Mouse (Mus musculus) G1E-ER4 (cell line): ENCODE measurements around the gene Ubxn10. TPM values are rescaled to one million over a fixed set of nuclear protein-coding genes. Genes with fewer than 3 reads are reported as not detected.

Source experiments
- GATA1 ChIP-seq: IDR thresholded peaks from one replicate; pipeline ENCODE4 v1.8.0; 2012; ENCODE audit warnings: low read length, inconsistent platforms
- polyA plus RNA-seq: library from polyadenylated mRNA; stranded (reverse); fragments of >175 nt; gene quantifications from 2 replicates; pipeline ENCODE4 v1.2.3, GENCODE M21; 2012

Ubxn10 gene
- polyA plus RNA-seq, 1 experiment, result not detected

DNA sequence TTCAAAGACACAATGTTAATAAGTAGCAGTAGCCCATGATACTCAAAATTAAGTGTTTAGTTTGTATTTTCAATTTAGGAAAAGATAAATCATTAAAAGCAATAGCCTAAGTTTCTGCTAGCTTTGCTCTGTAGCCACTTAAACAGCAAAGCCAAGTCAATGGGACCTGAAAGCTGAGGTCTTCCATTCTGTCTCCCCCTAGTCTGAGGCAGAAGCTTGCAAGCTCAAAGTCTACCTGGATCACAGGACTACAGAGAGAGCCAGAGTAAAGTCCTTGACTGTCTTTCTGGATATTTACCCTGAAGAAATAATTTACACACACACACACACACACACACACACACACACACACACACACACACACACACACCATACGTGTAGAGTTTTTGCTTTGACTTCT is 22.8 kb downstream of the Ubxn10 start:
- no peak for TF ChIP-seq GATA1

DNA sequence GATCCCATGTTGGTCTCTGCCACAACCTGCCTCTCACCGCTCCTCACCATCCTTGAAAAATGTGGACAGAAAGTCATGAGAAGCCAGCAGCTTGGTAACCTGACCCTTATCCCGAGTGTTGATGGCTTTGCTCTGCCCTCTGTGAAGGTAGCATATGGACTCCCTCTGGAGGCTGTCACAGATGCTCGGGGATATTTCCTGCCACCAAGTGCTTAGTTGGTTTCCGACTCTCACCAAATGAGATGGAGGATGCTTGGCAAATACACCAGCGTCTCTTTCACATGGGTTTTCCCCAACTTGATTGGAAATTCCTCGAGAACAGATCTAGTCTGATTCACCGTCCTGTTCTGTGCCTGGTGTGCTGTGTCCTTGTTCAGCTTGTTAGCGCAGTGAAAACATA is 24.3 kb downstream of the Ubxn10 start:
- TF ChIP-seq GATA1, result no peak

DNA sequence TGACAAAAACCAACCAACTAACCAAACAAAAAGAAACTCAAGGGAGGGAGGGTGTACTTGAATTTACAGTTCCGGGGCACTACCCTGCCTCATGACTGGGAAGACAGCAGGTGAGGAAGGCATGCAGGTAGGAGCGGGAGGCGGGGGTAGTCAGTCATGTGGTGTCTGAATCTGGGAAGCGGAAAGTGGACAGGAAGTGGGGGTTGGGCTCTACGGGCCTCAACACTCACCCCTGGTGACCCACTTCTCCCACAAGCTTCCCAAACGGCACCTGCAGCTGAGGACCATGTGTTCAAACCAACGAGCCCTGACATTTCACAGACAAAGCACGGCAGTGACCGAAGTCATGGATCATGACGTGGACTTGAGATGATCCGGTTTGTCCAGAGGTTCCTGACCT is 24.9 kb downstream of the Ubxn10 start:
- TF ChIP-seq GATA1, result no peak

DNA sequence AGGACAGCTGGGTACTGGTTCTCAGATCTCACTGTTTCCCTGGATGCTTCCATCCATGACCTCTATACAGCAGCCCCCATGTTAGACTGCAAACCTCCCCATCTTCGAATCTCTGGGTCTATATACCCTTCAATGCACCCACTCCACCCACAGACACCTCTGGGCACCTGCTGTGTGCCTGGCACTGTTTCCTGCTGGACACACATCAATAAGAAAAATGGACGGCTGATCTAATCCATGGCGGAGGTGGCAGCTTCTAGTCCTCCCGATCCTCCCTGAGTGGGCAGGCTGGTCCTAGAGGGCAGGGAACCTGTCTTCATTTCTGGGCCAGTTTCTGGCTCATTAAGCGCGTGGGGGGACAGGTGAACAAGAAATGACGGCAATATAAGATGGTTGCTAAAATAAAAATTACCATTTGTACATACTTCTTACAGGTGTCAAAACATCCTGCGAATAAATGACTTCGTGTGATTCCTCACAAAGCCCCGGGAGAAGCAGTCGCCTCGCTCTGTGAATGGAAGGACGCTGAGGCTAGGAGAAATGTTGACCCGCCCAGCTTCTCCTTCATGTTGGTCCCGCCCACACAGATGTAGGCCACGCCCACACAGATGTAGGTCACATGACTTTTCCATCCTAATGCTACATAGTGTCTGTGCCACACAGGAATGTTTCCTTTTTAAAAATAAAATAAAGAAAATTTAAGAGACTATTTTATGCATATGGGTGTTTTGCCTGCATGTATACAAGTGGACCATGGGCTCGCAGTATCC is 25.7 kb downstream of the Ubxn10 start:
- TF ChIP-seq GATA1, result no peak

DNA sequence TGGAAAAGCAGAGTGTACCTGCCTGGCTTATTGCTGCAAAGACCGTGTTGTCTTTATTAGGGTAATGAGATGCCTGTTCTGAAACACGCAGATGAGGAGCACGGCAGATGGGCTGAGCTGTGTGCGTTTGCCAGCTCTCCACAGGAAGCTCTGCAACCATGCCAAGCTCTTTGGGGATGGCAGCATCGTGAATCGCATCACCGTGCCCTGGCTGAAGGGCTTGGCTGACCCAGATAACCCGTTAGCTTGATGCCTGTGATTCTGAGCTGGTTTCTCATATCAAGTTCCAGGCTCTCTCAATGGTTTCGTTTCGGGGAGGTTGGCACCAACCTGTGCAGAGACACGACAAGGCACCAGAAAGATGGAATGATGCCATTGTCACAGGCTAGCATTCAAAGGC is 26.3 kb downstream of the Ubxn10 start:
- TF ChIP-seq GATA1, result no peak

DNA sequence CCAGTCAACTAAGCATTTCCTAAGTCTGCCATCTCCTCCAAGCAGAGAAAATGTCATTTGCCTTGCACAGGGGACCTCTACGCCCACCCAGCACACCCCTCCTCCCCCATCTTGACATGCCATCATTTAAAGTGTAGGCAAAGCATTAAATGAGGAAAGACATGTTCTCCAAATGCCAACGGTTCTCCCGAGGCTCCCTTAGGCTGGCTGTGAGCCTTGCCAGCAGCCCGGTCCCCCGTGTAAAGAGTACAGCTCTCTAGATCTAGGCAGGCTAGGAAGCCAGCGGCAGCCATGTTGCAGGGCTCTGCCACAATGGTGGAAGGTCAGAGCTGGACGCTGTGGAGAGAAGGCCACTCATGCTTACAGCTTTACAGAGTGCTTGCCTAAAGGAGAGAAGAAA is 27.0 kb downstream of the Ubxn10 start:
- TF ChIP-seq GATA1, result no peak

DNA sequence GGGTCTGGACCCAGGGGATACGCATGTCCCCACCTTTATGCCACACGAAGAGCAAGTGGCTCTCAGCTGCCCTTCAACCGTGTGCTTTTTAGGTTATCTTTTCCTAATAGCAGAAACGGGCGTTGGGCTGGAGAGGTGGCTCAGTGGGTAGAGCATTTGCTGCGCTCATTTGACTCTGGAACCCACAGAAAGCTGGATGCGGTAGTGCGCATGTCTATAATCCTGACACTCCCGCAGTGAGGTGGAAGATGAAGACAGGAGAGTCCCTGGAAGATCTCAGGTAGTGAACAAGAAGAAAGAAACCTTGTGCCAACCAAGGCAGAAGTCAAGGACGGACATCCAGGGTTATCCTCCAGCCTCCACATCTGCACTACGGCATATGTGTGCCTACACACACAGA is 27.7 kb downstream of the Ubxn10 start:
- no peak for TF ChIP-seq GATA1

DNA sequence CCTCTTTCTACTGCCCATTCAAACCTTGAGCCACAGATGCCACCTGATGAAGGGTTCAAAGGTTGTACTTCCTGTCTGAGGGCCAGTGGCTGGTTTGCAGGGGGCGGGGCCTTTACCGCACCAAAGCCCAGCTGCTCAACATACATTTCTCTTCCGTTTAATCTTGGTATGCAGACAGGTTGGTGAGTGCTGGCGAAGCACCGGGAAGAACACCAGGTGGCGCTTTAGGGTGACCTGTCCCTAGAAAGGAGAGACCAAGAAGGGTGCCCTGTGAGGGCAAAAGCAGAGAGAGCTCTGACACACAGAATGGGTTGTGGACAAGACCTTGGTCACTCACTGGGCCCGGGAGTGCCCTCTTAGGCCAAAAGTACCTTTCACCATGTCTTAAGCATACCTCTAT is 28.3 kb downstream of the Ubxn10 start:
- TF ChIP-seq GATA1, result no peak

DNA sequence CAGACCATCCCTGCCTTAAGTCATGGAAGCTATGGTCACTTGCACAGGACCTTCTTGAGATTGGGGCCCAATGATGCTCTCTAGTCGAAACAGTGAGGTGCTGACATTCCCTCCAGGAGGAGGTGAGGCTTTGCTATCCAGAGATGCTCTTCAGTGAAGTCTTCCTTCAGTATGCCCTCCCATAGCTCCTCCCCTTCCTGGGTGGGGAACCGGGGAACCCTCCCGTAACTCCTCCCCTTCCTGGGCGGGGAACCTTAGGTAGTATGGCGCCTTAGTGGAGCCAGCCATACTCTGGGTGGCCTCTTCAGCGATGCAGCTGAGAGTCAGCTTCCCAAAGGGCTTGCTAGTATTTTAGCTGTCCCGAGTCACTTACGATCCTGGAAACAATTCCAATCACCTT is 30.3 kb downstream of the Ubxn10 start:
- TF ChIP-seq GATA1, result no peak

DNA sequence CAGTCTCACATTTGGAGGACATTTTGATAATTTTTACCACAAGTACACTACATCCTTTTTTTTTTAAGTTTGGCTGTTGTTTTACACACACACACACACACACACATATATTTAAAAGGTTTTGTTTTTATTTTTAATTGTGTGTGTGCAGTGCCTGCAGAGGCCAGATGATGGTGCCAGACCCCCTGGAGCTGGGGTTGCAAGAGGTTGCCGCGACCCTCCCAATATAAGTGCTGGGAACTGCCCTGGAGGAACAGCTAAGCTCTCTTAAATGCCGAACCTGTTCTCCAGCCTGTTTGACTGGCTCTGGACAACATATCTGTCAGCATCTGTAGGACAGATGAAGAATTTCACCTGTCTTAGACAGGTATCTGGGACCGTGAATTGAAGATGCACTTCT is 32.8 kb downstream of the Ubxn10 start:
- TF ChIP-seq GATA1, result no peak

DNA sequence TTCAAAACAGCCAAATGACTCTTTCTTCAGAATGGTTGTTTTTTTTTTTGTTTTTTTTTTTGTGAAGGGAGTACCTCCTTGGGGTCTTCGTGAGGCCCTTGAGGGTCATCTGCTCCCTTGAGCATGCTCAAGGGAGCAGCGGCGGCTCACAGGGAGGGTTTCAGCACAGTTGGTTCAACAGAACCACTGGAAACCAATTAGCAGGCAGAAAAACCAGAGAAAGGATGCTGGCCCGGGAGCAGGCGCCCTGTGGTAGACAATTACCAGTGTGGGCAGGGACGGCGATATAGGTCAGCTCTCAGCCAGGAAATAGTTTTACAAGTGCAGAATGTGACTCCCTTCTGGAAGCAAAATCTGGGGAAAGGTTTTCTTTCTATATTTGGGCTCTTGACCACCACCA is 33.4 kb downstream of the Ubxn10 start:
- TF ChIP-seq GATA1, result no peak

DNA sequence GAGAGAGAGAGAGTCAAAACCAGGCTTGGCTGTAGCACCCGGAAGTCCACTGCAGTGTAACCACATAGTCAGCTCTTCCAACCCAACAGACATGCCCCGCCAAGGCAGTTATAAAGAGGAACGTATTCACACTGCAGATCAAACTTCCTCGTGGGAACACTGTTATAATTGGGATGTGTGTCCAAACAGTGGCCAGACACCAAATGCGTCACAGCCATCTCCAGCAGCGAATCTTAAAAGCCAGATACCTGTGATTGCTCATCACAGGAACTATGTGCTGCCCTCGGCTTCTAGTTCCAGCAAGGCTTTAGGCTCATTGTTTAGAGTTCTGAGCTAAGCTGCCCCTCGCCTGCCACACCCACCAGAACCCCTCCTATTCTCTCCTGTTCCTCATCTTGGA is 34.4 kb downstream of the Ubxn10 start:
- no peak for TF ChIP-seq GATA1

DNA sequence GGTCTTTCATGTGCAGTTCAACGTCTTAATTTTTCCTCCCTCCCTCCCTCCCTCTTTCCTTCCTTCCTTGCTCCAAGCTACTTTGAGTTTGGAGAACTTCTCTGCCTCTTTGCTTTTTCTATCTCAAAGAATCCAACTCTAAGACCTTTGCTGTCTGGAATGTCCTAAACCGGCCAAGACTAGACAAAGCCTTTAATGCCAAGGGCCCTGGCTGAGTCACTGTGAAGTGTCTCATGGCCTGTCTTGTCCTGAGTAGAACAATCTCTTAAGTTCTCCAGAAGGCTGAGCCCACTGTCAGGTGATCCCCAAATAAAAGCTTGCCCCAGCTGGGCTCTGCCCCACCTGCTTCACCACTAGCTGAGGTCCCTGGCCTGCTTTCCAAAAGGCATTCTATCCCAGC is 34.9 kb downstream of the Ubxn10 start:
- no peak for TF ChIP-seq GATA1

DNA sequence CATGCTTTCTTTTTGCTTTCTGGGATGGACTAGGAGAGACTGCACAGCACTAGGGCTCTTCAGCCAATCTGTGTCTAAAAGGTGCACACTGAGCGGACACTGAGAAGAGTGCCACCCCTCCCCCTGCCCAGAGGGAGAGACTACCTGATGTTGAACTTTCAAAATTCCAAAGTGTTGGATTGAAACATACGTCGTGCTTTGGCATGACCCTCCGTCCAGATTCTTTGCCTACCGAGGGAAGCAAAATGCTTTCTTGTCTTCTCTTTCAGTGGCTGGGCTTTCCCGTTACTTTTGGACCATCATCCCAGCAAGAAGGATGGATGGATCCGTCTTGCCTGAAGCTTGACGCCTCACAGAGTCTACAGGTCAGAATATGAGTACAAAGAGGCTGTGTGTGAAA is 35.9 kb downstream of the Ubxn10 start:
- TF ChIP-seq GATA1, result no peak

DNA sequence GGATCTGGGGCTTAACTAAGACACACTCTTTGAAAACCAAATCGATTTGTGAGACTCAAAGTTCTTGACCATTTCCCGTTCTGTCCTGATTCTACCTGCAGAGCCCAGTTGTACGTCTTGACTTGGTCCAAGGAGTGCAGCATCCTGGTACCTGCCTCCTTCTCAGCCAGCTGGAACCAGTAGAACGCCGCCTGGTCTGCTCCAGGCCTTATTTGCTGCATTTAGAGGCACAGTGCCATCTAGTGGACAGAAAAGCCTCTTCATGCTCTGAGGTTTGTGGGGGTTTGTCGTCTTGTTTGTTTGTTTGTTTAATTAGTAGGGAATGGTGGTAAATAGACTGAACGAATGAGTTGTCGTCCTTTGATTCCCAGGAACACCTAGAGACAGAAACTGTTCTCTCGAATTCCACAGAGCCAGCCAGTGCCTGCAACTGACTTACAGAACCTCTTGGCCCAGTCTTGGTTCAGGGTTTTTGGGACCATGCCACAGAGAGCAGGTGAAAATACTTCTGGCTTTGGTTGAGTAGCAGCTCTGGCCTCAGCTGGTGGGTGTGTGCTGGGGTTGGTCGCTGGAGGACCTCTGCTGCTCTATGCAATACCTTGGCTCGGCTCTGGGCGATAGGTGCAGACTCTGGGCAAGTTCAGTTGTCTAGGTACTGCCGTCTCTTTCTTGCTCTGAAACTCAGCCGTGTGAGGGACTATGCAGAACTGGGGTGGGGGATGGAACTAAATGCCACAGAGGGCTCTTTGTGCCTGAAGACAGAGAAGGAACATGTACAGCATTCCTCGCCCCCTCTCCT is 36.6 kb downstream of the Ubxn10 start:
- TF ChIP-seq GATA1, result no peak

DNA sequence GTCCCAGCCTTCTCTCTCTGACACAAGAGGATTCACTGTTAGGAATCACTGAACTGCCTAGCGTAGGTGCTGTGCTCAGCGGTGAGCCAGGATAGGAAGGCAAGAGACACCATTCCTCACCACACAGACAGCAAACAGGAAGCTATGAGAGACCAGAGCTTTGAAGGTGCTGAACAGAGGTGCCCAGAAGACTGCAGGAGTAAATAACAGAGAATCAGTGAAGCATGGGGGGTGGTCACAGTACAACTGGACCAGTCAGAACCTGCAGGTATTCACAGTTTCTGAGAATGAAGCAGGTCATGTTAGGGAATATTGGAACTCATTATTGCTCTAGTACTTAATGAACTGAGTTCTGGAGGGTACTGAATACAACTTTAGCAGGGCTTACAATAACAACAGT is 38.7 kb downstream of the Ubxn10 start:
- no peak for TF ChIP-seq GATA1
